Mouse (Mus musculus): ENCODE measurements at regions not wholly inside any gene's neighbourhood (a gene's known extent, or its start where the extent isn't known, plus 50 kb on each side); places are given as distances from the start of the nearest gene placed in this dataset.
"Not testable (repeated sequence)": the region's sequence is repeated elsewhere in the genome, so short reads cannot be mapped to it uniquely, and the experiment has no call there.

DNA sequence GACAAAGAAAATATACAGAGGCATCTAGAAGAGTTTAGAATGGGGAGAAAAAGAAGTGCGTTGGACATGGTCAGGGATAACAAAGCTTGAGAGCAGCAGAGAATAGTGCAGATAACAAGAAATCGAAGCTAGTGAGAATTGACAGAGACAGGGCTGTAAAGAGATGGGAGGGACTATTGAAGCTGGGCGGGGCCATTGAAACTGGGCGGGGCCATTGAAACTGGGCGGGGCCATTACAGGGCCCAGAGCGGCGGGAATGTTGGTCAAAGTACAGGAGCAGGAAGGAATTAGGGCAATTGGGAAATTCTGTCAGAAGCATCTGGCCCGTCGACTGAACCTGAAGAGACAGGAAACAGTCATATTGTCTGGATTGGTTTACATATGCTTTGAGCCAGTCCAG lies 243.3 kb upstream of the Srek1ip1 start:
- in situ Hi-C loops (cut with MboI, MseI): no loop called here

DNA sequence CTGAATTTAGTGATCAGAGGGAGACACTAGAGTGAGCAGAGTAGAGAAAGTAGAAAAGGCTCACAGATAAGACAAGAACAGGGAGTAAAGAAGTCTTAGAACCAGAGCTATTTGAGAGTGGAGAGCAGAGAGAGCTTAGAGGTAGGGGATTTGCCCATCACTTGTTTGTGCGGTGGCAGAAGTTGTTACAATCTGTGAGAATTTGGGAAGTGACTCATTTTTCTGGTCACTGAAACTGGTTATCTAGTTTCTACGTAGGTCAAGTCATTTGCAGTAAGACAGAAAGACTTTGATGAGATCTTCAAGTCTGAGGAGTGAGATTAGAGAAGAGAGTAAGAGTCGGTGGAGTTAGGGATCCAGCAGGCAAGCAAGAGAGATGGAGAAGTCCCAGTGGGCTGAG lies 239.0 kb upstream of the Srek1ip1 start:
- in situ Hi-C loops (cut with MboI, MseI): no loop called here

DNA sequence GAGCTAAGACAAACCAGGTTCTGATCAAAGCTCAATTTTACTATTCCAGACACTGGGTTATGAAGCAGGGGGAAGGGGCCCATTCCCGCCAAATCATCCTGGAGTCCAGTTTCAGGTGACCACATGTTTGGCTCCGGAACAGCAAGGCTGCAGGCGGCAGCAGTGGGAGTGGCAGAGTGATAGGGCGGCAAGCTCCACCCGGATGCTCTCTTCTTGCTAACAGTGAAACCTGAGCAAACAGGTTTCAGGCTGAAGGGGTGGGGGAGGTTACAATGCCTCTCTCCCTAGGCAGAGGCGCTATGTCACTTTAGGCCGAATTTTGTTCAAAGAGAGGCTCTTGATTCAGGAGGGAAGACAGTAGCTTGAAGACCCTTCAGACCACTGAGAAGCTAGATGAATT lies 235.7 kb upstream of the Srek1ip1 start:
- in situ Hi-C loops (cut with MboI, MseI): not testable (repeated sequence)

DNA sequence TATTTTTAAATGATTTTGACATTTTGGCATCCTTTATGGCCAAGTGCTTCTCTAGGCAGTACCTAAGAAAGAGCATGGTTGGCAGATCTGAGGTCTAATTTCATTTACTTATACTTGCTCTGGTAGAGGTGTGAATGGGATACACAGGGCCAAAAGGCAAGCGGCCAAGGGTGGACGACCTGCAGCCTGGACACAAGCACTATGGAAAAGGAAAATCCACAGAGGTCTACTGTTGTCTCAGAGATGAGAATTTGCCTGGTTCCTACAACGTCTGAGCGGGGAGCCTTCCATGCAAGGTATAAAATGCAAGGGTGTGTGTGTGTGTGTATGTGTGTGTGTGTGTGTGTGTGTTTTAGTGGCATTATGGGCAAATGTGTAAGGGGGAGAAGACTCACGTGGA lies 232.4 kb upstream of the Srek1ip1 start:
- in situ Hi-C loops (cut with MboI, MseI): no loop called here

DNA sequence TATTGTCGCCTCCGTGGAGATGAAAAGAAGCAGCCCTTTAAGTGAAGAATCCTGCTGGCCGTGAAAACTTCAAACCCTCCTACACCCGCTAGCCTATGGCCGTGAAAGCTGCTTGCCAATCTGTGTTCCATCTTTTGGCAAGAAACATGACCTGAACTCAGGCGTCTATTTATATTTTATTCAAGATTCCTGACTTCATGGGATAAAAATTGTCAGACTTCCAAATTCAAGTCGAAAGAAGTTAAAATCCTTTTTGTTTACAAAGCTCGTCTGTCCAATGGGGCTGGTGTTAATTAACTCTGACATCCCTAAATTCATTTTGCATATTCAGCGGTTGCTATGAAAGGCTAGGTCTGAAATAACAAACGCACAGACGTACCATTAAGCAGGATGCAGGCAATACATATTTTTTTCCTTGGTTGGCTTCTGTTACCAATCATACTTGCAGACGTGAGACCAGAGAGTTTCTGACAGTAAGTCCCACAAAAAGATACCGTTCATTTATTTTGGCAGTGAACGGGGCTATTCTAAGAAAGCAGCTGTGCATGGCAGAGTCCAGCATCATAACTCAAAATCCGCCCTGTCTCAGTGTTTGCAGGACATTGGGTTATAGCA lies 231.7 kb upstream of the Srek1ip1 start:
- in situ Hi-C loops (cut with MboI, MseI): no loop called here

DNA sequence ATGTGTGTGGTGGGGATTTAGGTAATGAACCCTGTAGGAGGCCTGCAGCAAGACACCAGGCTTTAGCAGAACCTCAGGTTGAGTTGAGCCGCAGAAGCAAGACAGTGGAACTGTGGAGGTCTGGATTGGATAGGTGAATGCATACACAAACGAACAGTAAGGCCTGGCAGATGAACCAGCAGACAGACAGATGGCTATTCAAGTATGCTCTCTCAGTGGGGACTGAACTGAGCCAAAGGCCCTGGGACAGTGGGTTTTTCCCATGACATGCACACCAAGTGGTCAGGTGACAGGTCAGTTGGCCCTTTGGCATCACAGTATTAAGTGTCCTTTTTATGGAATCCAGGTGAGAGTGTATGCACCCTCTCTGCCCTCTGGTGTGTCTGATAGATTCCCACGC lies 229.7 kb upstream of the Srek1ip1 start:
- in situ Hi-C loops (cut with MboI, MseI): no loop called here

DNA sequence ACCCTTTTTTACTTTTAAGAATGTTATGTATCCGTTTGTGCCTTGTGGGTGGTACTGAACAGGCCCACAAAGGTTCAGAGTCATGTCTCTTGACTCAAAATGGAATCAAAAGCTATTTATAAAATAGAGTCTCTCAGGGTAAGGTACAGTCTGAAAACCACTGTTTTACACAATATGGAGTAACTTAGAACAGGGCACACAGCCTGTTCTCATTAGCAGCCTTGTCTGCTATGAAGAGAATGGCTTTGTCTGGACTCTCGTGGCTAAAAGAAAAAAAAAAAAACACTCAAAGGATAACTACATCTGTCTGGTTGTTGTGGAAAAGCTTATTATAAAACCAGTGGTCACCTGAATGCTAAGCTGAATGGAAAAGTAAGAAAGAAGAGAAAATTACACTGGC lies 229.3 kb upstream of the Srek1ip1 start:
- in situ Hi-C loops (cut with MboI, MseI): no loop called here

DNA sequence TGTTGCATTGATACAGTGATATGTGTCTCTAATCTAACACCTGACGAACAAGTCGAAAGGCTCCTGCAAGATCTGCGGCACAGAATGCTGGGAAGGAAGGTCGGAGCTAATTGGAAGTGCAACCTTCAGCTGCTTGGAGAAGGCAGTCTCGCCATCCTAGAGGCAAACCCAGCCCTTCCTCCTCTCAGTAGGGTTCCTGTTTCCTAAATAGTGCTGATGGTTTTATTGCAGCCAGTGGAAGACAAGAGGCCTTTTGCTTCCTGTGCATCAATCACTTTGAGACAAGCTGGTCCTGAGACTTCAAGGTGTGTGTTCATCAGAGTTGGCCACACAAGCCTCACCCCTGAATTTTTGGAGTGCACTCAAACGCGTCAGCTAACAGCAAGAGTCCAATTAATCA lies 228.4 kb upstream of the Srek1ip1 start:
- in situ Hi-C loops (cut with MboI, MseI): no loop called here

DNA sequence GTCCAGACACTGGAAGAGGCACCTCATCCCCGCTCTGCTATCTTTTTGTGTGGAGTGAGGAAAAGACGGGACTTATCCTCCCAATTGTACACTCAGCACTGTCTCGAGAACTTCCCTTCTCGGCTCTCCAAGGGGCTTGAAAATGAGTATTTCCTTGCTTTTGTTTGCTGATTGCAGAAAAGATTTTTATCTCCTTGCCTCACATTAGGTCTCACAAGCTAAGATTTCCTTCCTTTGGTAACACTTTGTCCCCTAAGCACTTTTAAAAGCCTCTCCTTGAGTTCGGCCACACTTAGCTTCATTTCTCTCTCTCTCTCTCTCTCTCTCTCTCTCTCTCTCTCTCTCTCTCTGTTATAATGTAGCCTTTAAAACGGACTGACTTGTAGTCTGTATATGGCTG lies 222.5 kb upstream of the Srek1ip1 start:
- in situ Hi-C loops (cut with MboI, MseI): no loop called here

DNA sequence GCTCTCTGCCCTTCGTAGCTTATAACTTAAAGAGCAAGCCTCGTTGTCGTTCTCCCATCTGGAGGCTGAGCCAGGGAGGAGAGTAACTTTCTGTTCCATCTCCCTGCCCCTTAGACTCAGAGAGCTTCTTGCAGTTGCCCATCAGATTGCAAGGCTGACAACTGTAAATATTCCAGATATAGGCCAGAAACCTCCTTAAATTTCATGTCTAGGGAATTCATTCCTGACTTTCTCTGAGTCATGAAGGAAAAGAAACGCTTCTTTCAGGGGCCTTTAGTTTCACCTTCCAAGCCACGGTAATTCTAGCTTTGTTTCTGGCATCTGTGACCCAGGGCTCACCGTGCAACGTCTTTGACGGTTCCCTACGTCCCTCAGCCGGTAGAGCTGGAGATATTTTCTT lies 220.0 kb upstream of the Srek1ip1 start:
- in situ Hi-C loops (cut with MboI, MseI): no loop called here

DNA sequence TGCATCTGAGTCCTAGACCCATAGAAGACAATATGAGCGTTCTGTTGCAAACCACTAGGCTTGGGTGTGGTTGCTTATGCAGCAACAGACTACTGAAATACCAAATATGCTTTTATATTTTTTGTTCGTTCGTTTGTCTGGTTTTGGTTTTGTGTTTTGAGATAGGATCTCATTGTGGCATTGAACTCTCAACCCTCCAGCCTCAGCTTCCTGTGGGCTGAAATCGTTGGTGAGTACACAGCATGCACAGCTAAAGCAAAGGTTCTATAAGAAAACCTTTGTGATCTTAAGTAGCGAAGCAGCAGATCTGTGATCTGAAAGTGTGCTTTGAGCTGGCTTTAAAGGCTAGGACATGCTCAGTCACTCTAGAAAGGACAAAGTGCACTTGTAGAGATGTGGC lies 217.9 kb upstream of the Srek1ip1 start:
- in situ Hi-C loops (cut with MboI, MseI): no loop called here

DNA sequence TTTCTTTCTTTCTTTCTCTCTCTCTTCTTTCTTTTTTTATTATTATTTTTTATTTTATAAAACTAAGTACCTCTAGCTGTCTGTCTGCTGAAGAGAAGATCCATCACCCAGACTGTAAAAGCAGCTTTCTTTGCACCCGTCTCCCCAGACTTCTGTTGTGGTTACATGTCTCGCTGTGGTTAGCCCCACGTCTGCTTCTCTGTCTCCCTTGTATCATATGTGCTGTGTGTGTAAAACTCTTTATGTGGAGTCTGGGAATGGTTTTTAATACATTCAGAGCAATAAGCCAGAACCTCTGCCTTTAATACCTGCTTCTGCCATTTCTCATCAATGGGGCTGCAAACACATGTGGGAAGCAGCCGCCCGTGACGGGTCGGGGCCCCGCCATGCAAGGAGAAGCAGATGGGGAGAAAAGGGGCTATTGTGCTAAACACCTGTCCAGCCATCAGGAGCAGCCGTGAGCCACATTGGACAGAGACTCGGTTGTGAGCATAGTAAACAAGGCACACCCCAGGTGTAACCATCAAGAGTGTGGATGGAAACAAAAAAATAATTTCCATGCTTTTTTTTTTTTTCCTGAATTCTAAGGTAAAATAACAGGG lies 216.0 kb upstream of the Srek1ip1 start:
- in situ Hi-C loops (cut with MboI, MseI): no loop called here

DNA sequence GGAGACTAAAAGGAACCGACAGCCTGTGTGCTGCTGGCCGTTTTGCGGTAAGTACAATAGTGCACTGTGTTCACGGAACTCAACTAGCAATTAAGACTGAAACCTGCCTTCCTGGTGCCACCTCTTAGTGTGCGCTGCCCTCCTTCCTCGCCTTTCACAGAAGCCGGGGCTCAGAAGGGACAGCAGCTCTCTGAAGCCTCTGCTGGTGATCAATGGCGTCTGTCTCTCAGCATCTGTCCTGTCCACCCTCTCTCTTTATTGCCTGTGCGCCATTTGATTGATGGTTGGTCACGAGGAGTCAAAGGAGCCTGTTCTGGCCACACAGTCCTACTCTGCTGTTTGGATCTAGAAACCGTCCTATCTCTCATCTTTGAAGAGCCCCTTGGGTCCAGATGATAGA lies 214.4 kb upstream of the Srek1ip1 start:
- in situ Hi-C loops (cut with MboI, MseI): no loop called here

DNA sequence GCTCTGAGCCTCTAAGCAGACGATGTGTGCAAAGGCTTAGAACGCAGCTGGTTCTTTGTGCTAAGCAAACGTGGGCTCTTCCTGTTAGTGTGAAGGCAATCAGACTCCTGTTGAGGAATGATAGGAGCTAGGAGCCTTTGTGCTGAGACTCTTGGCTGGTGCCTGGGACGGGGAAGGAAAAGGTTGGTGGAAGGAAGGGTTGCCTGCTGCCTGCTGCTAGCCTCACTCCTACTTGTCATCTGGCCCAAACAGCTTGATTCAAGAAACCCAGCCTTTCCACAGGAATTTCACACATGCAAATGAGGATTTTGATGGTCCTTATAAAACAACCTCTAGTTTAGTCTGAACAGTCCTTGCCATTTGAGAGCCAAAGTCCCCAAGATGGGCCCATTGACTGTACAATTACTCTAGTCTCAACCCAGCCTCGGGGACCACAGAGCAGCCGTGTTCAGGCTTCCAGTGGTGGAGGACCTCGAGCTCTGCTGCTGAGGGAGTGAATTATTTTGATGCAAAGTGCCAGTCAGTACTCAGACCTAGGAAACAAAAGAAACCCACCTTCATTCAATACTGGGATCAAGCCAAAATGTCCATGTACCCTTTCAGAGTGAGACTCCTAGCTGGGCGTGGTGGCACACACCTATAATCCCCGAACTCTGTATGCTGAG lies 211.5 kb upstream of the Srek1ip1 start:
- in situ Hi-C loops (cut with MboI, MseI): loop anchor here in 1 of 2 experiments (5.0 kb wide), 1 partner anchor 356 kb away; no protein-coding TSS in a partner anchor

Measured in T-helper 17 cell (primary cell).